Mouse (Mus musculus) gastrocnemius, adult 8-10 months (tissue): ENCODE measurements at regions not wholly inside any gene's neighbourhood (a gene's known extent, or its start where the extent isn't known, plus 50 kb on each side); places are given as distances from the start of the nearest gene placed in this dataset.

ENCODE experiments used
- DNase-seq, 2 experiments: peaks; one replicate each; pipeline ENCODE4 v3.0.0; 2022; ENCODE audit warnings: low spot score in 2 of 2

DNA sequence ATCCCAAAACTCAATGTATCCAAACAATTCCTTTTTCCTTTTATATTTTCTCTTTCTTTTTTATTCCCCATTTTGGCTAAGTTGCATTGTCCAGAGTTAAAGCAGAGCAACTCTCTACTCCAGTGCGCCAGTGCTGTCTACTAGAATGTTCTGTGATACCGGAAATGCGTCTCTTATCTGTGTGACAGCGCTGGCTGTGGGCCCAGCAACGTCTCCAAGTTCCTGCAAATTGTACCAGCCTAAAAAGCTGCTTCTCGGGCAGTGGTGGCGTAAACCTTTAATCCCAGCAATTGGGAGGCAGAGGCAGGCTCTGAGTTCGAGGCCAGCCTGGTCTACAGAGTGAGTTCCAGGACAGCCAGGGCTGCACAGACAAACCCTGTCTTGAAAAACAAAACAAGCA lies 59.4 kb downstream of the Cox18 start:
- no peak for DNase-seq

DNA sequence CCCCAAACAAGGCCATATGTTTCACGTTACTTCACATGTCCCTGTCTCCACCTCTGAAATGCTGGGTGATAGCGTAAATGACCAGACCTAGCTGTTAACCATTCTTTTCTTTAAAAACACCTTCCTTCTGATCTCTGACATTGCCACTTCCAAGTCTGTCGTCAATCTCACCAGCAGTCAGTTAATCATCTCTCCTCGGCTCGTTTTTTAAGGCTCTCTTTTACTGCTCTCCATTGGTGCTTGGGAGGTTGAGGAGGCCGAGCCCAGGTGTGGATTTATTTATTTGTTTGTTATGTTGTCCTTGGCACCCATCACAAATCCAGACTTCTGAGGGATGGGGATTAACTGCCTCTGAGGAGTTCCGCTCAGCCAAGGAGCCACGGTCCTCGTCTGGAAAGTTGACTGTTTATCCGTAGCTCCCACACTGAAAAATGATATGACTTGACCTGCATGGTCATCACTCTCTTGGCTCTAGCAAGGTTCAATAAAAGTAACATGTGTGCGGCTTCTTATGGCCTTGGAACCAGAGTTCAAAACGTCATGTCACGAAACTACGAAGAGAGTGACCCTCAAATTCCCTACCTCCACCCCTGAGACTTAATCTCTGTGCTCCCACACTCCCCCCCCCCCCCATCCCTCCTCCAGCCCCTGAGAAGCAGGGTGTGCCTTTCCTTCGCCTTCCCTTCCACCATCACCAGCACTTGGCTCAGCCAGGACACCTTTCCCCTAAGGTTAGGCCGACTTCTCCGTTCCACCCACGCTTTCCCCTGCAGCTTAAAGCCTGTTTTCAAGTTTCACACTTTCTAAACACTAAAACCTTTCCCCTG lies 60.6 kb downstream of the Cox18 start:
- DNase-seq, result no peak

DNA sequence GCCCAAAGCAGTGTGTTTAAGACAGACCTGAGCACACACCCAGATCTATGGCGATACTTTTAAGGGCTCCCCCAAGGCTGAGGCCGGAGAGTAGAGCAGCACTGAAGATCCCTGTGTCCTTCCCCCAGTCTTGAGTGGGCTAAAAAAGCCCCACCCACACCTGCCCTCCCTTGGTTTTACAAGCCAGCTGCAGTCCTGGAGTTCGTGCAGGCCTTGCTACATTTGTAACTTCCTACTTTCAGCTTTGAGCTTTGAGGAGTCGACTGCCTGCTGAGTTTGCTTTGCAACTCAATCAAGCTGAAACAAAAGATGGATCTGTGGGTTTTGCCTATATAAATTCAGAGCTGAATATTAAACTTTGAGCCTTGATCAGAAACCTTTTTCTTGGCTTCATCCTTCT lies 63.5 kb downstream of the Cox18 start:
- no peak for DNase-seq

DNA sequence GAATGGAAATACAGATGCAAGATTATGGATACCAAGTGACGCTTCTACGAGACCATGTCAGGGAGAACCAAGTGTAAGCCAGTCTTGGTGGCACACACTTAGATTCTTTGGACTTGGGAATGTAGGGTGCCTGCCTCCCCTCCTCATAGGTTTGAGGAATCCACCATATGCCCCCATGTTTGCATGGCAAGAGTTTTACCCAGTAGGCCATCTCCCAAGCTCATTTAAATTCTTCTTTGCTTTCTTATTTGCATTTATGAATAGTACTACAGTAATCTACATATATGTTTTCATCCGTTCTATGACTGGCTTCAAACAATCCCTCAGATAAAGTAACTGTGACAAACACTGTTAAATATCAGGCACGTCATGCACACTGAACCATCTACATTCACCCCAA lies 67.3 kb downstream of the Cox18 start:
- DNase-seq, result no peak

DNA sequence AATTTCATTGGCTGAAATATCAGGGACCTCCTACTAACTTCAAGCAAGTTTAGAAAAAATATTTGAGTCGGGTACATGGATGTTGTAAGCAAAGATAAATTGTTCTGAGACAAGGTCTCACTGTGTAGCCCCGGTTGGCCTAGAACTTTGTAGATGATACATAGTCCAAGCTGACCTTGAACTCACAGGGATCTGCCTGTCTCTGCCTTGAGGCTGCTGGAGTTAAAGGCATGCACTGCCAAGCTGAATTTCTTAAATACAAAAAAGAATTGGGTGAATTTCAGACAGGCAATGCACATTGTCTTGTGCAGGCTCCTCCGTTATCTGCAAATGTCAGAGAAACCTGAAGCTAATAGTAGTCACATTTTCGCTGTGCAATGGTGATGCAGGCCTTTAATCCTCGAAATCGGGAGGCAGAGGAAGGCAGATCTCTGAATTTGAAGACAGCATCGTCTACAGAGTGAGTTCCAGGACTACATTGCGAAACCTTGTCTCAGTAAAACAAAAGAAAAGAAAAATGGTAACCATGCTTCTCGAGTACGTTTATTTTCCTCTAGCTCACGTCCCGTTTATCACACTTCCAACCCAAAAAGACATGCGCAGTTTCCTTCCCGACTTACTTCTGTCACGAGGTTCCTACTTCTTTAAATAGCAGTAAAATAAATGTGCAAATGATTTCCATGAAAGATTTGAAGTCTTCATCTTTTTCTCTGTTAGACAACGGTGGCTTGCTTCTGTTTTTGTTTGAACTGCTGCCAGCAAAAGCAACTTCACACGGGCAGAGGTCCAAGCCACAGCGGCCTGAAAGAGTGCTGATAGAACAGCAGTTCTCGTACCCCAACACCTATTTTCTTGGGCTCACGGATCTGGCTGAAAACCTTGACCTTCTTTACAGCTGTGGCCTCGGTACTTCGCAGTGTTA lies 73.9 kb downstream of the Cox18 start:
- DNase-seq, result no peak

DNA sequence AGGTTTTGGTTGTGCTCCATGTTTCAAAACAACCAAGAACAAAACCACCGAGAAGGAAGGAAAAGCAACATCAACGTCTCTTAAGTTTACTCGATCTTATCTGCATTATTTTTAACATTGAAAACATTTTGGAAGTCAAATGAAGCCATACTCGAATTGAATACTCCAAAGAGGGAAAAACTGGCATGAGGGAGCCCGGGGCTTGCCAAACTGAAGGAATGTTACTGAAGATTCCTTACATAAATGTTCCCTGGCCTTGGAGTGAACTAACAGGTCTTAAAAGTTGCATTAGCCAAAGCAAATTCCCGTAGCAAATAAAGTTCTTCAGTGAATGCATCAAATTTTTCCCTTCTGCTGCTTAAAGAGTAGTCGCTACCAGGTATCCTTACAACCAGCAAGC lies 87.8 kb downstream of the Cox18 start:
- DNase-seq, result peak in 1 of 2 experiments; percentile 14

DNA sequence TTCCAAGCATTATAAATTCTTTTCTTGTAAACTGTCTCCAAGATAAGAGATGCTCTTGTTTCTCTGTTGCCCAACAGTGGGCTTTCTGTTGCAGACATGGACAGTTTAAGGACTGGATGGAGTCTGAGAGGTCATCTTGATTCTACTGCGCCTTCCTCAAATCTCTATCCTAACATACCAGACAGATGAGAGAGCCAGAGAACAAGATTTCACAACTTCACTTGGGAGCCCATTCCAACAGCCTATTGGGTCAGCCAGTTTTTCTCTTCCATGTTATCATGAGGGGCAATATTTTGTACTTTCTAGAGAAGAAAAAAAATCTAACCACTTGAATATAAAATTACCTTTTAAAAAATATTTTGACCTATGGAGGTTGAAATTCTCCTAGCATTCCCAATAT lies 116.8 kb downstream of the Cox18 start:
- no peak for DNase-seq

DNA sequence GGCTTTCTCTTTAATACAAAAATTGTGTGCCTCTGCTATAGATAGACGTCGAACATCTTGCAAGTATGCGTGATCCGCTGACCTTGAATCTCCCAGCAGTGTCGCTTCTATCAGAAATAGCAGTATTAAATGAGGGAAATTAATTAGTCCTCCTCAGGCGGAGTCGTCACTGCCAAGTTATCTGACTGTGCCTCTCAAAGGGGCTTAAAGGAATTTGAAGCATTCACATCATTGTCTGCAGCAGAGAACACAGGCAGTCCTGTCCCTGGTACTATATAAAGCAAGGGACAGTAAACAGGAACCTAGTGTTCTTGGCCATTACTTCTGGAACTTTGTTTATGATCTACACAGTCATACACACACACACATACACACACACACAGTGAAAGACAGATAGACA lies 119.1 kb downstream of the Cox18 start:
- DNase-seq, result no peak

DNA sequence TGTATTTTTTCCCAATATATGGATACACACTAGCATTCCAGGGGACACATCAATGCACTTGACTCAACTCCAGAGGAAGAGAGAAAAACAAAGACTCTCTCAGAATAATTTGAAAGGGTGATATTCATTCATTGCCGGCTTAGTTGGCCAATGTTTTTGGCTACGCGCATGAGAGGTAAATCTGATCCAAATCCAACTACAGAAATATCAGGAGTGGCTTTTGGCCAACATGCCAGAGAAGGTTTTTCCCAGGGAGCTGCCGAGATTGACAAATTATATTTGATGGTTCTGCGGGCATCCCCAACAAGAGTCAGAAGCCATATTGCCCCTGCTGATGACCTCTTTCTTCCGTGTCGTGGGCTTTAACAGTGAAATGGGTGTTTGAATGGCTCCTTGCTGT lies 135.3 kb downstream of the Cox18 start:
- DNase-seq, result no peak

DNA sequence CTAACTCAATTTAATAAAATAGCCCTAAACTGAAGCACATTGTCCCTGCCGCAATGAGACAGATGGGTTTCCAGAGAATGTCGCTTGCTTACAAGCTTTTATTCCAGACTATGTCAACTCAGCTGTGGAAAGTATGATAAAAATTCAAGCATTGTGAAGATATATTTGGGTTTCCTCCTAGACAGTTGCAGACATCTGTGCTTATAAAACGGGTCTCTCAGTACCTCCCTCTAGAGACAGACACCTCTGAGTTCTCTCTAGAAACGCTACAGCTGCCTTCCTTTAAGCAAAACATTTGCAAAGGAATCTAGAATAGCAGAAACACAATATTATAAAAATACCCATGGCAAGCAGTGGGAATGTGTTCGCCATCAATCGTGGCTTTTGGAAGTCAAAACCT lies 137.3 kb downstream of the Cox18 start:
- no peak for DNase-seq

DNA sequence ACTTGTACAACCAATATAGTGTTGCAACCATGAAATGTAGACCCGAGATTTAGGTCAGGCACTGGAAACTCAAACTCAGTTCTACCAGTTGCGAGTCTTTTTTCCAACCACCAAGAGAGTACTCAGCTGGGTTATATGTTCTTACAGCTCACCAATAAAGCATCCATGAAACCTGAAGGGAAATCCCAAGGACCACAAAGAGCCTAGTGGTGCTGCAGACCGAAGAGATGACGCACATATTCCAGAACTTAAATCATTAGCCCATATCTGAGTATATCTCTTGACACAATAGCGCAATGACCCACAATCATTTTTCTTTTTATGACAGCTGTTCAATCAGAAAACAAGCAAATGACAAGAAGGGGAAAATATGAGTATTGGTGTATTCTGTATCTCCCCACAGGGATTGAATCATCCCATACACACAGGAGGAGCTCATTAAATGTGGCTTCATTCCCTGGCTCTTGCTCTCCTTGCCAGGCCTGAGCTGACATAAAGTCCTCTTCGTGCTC lies 146.7 kb downstream of the Cox18 start:
- DNase-seq, result no peak

DNA sequence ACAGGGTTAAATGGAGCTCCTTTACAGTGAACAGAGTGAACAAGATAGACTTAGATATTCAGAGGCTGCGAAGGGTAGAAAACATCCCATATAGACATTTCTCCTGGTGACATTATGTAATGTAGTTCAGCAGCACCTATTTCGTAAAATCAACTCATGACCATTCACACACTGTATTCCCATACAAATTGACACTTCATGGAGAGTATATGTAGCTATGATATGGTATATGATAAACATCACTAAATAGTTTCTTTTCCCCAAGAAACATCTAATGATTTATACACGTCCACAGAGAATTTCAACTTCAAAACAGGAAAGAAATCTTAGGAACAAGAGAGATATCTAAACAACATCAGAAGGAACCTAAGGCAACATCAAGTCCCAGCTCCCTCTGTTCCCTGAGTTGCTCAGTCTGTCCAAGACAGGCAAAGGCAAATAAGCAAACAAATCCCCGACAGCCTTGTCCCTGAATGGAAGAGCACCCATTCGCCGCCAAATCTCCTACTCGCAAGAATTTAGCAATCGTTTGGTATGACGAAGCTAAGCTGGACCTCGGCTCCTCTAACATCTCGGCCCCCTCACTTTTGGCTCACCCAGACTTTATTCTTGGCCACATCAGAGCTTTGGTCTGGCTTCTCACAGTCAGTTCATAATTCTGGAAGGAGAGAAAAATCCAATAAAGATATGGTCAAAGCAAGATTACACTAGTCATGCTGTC lies 148.0 kb downstream of the Cox18 start:
- DNase-seq, result peak in 1 of 2 experiments; percentile 6

DNA sequence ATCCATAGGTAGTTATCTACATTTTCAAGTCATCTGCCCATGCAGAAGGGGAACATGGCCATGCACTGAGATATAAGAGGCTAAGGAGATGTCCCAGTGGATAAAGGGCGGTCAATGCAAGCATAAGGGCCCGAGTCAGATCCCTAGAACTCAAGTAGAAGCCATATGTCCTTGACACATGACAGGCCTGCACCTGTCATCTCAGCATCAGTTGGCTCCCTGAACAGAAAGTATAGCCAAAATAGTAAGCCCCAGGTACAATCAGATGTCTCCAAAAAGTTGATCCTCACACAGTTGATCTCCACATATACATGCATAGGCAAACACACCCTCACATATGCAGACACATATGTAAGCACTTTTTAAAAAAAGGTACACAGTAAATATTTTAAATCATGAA lies 152.0 kb downstream of the Cox18 start:
- DNase-seq, result no peak

DNA sequence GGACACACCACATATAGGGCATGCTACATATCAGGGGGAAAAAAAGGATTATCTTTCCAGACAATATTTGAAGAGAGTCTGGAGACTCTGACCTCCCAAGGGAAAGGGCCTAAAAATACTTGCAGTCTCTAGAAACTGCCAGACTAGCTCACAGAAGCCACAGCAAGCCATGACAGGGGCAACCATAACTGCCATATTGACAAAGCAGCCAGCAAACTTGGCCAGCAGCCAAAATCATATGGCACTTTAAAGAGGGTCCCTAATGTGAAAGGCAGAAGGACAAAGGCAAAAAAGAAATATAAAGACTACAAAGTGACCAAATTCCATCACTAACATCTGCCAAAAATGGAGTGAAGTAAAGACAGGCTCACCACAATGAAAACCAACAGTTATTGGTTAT lies 155.2 kb downstream of the Cox18 start:
- DNase-seq, result no peak

DNA sequence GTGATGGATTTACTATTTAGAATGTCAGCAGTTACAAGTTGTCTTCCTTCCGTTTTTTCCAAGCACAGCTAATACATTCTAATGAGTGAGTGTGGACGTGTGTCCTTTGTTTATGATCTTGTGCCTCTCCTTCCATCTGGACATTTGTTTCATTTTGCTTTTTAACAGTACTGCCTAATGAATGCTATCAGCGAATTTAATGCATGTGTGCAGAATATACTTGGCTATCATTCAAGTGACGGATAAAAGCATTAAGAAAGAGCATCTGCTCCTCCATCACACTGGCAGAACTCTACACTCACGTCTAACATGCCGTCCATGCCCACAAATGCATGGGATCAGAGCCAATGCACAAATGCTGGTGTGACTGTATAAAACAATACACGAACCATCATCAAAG lies 156.0 kb downstream of the Cox18 start:
- DNase-seq, result no peak

DNA sequence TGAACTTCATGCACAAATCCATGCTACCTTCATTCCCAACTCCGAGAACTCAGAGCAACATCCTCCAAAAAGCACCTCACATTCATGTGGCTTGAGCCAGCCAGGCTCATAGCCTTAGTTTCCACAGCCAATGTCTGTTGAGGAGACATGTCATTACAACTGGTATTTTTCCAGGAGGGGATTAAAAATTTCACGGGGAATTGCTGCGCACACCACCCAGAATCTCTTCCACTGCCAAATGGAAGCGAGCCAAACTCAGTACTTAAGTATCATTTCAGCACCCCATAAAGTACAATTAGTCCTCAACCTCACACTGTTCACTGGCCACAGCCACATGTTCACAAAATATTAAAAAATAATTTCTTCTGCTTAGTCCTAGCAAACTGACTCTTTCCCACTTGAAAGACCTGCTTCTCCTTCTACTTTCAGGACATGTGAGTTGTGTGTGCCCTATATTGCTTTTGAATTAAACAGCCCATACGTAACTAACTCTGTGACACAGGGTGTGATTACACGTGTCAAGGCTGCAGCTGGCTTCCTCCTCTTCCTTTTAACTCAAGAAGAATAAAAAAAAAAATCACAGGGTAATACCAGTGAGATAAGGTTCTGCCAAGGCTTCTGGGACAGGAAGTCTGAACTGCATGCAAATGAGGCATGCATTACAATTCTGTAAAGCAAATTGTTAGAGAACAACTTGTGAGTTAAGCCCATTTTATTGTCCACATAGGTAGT lies 157.8 kb downstream of the Cox18 start:
- no peak for DNase-seq

DNA sequence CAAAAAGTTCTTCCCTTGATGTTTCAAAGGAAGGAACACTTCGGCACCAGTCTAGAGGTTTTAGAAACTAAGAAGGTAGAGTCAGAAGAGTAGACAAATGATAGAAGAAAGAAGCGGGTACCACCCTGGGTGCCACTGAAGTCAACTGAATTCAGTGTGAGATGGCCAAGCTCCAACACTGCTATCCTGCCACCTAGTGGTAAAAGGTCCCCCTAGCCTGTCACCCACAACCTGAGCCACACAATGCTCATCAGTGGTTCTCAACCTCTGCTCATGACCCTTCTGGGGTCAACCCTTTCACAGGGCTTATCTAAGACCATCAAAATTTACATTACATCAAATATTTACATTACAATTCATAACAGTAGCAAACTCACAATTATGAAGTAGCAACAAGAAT lies 168.1 kb downstream of the Cox18 start:
- DNase-seq, result no peak

DNA sequence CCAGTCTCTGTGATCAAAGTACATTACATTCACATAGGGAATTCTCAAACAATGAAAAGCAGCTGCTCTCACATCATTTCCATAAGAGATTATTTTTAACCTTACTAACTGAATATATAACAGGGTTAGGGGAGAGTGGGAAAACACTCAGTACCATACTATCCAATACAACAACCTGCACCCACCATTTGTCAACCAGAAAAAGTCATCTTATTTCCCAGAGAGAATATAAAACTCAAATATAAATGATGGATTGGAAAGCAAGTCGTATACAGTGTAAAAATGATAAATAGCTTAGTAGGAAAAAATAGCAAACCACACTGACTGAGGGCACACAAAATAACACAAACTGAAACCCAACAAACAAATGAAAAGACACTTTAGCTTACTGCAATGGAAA lies 169.4 kb upstream of the Adamts3 start:
- DNase-seq, result no peak

DNA sequence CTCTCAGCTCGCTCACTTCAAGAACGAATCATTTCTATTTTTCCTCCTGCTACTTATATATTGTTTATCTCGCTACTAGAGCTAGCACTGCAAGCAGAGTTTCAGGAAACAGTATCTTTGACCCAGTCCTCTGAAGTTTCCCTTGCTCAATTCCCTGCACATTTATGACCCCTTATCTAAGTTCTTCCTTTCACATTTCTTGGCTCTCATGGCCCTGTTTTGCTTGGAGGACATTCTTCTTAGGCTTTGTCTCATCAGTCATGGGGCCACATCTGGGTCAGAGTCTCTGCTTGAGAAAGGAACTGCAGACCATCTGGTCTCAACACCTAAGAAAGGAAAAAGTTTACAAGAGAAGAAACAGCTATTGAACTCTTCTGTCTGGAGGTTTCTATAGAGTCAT lies 166.7 kb upstream of the Adamts3 start:
- DNase-seq, result no peak

DNA sequence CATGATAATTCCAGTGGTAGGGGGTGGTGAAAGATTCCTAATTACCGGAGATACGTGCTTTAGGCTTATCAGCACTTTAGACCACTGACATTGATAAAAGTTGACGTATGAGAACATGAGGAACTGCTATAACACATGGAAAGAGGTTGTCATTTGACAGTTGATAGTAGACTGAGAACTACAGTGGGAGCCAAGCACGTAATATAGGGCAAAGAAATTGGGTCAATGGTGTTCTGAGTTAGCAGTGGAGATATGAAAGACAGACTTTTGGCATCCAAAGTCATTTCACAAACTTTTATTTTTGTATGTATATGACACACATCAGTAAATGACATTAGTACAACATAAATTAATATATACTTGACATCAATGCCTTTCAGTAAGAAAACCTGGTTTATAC lies 159.6 kb upstream of the Adamts3 start:
- no peak for DNase-seq

DNA sequence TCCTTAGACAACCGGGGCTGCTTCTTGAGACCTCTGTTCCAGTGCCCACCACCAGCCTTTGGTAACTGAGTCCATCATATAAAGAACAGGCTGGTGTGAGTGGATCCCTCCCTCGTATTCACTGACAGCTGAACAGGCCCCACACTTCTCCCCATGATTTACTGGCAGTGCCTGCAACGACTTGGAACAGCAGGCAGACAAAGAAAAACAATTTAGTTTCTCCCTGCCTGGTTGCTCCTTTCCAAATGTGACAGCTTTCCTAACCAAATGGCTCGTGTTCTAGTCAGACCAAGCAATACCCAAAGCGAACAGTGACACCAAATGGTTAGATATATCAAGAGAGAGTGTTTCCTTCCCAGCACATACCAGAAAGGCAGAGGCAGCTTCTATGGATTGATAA lies 150.0 kb upstream of the Adamts3 start:
- DNase-seq, result no peak
